Mouse (Mus musculus) embryo, embryonic 10 days (tissue): ENCODE results near the gene Pcsk6.

ENCODE experiments used
- DNase-seq: peaks from one replicate; pipeline ENCODE4 v3.0.0-alpha.2; 2015; ENCODE audit warnings: low spot score

The Pcsk6 gene

GRCm38 (mm10) chr7:66001797-66002196, 140.3 kb downstream of the Pcsk6 start:
- DNase-seq, result no peak

DNA sequence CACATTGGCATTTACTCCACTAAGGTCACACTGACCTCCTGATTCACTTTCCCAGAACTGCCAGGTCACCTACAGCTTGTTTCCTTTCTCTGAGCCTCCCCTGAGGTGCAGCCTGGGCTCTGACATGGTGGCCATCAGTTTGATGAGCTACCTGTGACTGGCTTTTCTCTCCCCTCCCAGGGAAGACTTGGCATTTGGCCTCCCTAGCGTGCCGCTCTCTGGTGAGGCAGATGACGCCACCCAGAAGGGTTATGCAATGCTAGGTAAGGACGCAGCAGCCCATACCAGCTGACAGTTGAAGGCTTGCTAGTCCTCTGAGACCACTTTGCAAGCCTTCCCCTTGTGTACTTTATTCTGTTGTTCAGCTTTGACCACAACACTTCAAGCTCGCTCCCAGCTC, 141.9 kb downstream of the Pcsk6 start:
- no peak for DNase-seq

GRCm38 (mm10) chr7:66003865-66004638, 142.5 kb downstream of the Pcsk6 start:
- DNase-seq, result no peak

DNA sequence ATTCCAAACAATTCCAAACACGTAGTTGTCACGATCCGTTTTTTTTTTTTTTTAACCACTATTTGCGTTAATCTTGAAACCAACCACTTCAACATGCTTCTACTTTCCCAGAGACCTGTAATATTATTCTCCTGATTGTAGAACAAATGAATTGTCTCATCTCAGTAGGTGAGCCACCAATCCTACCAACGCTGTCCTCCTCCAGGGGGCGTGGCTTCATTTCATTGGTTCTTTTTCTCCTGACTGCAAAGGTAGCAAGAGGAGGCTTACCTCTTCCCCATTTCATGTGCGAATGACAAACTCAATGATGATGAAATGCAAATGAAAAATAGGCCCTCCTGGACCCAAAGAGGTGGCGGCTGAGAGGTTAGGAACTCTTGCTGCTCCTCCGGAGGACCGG, 143.5 kb downstream of the Pcsk6 start:
- no peak for DNase-seq

DNA sequence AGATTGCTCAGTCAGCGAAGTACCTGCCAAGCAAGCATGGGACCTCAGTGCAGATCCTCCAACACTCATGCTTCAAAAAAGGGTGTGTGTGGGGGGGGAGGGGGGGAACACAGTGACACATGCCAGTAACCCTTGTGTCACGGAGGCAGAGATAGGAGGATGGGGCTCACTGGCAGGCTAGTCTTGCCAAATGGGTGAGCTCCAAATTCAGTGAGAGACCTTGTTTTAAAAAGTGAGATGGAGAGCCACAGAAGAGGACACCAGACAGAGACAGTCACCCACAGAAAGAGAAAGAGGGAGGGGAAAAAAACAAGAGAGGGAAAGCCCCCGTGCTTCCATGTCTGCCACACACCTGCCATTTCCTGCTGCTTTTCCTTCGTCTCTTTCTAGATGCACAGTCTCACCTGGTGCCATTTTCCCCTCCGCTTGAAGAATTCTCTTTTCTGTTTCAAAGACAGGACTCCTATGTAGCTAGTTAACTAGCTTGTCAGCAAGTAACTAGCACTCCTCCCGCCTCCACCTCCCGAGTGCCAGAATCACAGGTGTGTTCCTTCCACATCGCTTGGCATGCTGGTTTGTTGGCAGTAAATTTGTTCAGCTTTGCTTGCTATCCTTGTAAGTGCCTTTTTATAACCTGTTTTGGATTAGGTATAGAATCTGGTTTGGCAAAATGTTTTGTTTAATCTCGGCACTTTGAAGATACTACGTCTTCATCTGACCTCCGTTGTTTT, 146.8 kb downstream of the Pcsk6 start:
- no peak for DNase-seq

GRCm38 (mm10) chr7:66008892-66009273, 147.3 kb downstream of the Pcsk6 start:
- DNase-seq, result no peak

DNA sequence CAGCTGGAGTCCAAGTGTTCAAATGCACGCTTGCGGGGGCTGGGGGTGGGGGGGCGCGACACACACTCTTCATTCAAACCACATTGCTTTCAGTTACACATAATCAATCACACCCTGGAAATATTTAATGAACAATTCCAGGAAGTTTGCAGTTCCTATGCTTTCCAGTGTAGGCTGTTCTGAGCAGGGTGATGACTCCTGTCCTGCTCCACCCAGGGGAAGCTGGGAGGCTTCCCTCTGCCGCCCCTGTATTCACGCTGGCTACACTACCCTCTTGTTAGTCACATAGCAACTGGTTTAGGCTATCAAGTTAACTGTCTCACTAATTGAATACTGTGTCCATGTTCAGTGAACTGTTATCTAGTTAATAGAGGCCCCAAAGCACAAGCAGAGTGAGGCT, 149.0 kb downstream of the Pcsk6 start:
- no peak for DNase-seq

DNA sequence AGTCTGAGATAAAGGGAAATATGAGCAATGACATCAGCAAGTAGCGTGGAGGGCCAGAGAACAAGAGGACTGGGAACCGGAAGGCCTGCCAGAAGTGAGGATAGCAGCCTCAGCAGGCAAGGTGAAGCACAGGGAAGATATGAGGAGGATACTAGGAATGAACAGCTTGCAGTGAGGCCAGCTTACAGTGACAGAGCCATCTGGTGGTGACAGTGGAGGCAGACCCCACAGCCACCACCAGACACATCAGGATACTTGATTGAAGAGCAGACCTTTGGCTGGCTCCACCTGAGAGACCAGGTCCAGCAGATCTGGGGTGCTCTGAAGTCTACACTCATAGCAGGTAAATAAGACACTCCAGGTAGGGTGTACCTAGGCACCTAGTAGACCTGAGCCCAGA, 166.2 kb downstream of the Pcsk6 start:
- peak; percentile 51 for DNase-seq

- peak; percentile 10 for DNase-seq
Measured at GRCm38 (mm10) chr7:66028766-66029512, 167.4 kb downstream of the Pcsk6 start.

DNA sequence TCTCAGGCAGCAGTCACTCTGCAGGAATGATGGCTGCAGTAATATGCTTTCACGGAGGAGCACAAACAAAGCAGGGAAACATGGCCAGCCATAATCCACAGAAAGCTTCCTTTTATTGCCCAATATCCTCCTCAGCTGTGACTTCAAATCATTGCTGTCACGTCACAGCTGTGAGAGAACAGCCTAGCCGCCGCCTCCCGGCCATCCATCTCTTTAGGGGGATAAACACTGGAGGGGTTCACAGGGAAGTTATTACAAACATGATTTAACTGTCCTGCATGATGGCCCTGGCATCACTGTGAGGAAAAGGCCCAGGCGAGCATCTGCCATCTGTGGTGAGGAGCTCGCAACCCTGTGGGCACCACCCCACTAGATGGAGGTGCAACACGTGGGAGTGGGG, 175.3 kb downstream of the Pcsk6 start:
- no peak for DNase-seq

DNA sequence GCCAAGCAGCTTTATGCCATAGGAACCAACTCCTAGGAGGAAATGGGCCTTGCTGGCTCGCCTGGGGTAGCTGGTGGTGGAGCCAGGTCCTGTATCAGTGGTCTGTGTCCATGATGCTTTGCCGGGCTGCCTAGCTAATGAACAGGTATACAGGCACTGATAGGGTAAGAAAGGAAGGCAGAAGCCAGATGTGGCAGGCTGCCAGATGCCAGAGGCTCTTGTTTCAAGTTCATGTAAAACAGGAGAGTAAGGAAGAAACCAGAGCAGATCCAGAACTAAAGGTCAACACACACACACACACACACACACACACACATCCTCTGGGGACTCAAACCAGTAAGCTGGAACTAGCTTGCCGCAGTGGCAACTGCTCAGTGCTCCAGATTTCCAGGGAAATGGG, 176.7 kb downstream of the Pcsk6 start:
- DNase-seq, result no peak

GRCm38 (mm10) chr7:66038730-66039129, 177.2 kb downstream of the Pcsk6 start:
- DNase-seq, result no peak

DNA sequence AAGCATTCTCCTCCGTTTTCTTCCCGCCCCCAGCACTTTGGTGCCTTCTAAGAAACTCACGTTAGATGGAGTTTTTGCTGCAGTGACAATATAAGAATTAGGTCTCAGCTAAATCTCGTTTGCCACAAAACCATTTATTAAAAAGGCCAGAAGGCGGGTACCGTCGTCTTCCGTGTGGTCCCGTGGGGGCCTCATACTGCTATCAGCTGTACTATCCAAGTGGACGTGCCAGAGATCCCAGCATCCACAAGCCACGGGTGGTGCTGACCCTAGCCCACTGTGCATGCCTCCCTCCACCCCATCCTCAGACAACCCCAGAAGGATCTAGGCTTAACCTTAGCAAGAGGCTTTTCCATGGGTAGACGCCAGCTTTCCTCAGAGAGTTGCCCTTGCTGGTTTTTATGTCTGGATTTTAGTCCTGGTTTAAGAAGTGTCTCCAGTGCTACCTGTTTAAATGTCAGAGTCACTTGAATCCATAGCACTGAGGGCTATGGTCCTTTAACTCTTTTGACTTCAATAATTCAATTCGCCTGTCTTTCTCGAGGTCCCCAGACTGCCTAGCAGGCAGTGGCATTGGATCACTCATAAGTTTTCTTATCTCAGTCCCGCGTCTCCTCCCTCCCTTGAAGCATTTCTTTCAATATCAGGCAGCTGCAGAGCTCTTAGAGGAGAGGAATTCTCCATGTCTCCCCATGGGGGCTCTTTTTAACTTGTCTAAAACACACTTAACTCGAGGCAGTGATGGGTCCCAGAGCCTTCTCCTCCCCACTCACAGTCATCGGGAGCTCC, 178.7 kb downstream of the Pcsk6 start:
- DNase-seq, result no peak

DNA sequence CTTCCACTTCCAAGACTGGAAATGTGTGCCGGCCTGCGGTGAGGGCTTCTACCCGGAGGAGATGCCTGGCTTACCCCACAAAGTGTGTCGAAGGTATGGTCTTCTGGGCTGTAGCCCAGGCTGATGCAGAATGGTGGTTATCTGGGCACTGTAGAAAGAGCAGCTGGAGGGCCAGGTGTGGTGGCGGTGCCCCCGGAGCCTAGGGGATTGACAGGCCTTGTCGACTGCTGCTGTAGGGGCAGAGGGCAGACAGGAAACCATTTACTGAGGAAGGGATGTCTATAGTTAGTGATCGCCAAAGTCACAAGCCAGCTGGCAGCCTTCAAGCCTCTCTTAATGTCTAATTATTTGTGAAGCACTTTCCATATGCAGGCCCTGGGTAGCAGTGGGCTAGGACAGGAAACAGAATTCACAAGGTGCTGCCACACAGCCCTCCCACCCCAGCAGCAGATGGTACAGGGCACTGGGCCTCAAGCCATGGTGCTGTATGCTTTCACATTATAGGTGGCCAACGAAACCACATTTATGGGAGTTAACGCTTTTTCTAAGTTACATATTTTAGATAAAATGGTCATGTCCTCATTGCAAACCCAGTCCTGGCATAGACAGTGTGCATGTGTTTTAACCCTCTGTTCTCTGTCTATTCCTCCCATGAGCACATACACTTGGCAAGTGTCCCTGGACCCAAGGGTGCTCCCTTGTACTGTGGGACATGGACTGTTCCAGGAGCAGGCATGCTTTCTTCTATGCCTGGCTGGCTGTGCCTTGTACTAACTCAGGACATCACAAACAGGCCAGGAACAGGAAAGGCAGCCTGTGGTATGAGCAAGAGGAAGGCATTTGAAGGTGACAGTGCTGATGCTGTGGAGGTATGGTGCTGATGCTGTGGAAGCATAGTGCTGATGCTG, 182.3 kb downstream of the Pcsk6 start, which contains the start of gene Gm45213:
Gene Gm45213 (plus strand): TSS at position 51 of the 908 bp plus-strand sequence.
- DNase-seq, result no peak

GRCm38 (mm10) chr7:66044617-66045016, 183.1 kb downstream of the Pcsk6 start:
- DNase-seq, result peak; percentile 23

- DNase-seq, result peak; percentile 74
Measured at GRCm38 (mm10) chr7:66046921-66047918, 185.7 kb downstream of the Pcsk6 start.

DNA sequence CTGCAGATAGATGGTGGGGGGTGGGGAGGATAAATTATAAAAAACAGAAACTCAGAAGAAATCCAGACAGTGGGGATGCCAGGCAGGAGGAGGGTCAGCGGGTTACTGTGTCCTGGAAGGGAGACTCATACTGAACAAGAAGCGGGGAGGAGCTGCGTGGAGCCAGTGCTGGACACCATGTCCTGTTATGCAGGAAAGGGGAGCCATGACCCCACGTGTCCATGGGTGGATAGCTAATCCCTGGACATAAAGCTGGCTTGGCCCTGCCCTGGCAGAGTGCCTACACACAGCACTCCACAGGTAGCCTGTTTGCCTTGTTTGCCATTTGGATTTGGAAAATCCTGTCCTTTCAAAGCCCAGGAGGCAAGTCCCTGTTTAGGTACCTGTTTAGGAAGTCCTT, 186.4 kb downstream of the Pcsk6 start:
- DNase-seq, result no peak

DNA sequence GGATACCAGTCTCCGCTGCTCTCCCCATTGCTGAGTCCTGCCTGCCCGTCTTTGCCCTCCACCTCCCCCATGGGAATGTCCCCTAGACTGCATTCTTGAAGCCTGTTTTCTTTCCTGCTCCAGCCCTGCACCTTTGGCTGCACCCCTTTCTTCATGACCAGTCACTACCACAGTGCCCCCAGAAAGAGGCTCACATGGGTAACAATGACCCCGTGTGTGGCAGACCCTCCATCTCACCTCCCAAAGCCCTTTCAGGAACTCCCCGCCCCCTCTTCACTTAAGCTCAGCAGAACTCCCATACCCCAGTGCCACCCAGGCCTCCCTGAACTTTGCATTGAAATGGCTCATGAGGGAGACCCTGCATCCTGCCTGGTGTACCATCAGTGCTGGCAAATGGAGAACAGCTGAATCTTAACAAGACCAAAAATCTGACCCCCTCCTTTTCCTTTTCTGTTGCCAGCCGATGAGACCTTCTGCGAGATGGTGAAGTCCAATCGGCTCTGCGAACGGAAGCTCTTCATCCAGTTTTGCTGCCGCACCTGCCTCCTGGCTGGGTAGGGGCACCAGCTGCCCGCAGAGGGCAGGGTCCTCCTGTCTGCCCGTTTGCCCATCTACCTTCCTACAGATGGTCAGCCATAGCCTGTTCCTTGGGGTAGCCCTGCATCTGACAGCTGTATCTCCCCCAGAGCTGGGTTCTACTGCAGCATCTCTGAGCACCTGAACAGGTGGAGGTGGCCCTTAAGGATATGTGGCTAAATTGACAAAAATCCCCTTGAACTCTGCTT, 187.1 kb downstream of the Pcsk6 start:
- no peak for DNase-seq

DNA sequence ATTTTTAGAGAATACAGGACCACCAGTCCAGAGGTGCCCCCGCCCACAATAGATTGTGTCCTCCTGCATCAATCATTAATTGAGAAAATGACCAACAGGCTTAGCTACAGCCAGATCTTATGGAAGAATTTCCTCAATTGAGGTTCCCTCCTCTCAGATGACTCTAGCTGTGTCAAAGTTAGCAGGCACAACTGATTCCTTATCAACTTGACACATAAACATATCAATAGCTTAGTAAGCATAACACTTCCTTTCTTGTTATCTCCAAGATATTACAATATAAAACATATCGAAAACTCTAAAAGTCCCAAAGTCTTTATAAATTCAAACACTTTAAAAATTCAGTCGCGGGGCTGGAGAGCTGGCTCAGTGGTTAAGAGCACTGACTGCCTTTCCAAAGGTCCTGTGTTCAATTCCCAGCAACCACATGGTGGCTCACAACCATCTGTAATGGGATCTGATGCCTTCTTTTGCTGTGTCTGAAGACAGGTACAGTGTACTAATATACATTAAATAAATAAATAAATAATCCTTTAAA, 192.5 kb downstream of the Pcsk6 start:
- no peak for DNase-seq
